Mouse (Mus musculus) effector memory CD4-positive, alpha-beta T cell, adult 5 months (primary cell): Measurements from ENCODE around the gene Pex11b. TPM values are rescaled to one million over a fixed set of nuclear protein-coding genes. Genes with fewer than 3 reads are reported as not detected.

Experiments used
- polyA plus RNA-seq: library from polyadenylated mRNA; unstranded; fragments of 100-300 nt; shearing (Covaris generic); gene quantifications from one replicate; pipeline ENCODE4 v1.2.1, GENCODE M21; 2017

Gene Pex11b
- 26.4 TPM for polyA plus RNA-seq

DNA sequence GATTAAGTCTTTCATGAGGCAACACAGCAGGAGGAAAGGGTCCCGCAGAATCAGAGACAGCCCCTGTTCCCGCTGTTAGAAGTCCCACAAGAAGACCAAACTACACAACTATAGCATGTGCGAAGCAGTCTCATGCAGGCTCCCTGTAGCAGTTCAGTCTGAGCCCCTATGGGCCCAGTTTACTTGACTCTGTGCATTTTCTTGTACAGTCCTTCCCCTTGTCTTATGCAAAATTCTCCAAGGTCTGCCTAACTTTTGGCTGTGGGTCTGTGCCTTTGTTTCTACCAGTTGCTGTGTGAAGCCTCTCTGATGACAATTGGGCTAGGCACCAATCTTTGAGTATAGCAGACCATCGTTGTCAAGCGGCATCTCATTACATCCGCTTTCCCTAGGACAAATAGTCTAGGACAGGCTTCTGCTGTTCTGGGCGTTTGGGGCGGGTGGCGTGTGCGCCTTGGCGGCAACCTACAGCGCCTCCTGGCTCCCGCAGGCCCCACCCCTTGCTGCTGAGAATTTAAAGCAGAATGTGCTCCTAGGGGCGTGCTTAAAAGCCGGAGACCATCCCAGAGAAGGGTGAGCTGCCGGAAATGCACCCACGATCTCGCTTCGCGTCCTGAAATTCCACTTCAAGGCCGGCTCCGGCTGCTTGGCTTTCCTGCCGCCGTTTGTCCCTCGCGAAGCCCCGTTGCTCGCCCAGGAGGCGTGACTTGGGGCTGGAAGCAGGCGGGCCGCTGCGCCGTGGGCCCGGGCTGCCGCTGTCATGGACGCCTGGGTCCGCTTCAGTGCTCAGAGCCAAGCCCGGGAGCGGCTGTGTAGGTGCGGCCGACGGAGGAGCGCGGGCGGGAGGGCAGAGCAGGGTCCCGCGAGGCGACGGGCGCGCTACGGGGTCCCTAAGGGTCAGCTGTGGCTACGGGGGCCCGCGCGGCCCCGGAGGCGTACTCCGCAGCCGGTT, at the start of gene Pex11b, which contains the start of gene Gm42957:
Pex11b (plus strand) TSS at position 449 of the 952 bp plus-strand sequence.
Gm42957 (plus strand) TSS at position 547 of the 952 bp plus-strand sequence.

DNA sequence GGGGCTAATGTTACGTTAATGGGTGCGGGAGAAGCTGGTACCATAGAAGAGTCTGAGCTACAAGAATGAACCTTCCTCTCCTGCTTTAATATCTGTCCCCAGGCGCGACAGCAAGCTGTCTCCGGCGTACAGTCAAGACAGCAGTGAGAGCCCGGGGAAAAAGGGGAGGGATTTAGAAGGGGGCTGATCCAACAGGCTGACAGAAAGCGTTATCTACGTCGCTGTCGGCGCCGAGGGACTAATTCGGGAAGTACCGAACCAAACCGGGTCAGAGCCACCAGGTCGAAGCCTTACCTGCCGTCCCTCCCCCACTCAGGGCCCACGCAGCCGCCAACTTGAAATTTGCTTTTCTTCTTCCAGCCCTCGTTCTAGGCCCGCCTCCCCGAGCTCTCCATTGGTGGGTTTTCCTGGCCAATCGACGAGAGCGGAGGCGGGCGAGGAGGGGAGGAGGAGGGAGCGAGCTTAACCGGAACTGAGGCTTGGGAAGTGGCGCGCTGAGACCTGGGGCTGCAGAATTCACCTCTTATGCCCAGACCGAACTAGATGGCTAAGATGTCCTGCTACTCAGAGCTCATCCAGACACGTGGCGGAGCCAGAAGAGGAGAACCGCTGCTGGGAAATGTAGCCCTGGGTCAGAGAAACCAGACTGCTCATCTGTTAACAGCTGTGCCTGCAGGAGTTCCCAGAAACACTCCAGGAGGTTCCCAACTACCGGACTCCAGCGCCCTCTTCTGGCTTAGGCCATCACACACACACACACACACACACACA, 41.2 kb upstream of the Pex11b start, which contains the start of gene Polr3gl:
Polr3gl (minus strand) TSS at position 392 of the 771 bp plus-strand sequence.

DNA sequence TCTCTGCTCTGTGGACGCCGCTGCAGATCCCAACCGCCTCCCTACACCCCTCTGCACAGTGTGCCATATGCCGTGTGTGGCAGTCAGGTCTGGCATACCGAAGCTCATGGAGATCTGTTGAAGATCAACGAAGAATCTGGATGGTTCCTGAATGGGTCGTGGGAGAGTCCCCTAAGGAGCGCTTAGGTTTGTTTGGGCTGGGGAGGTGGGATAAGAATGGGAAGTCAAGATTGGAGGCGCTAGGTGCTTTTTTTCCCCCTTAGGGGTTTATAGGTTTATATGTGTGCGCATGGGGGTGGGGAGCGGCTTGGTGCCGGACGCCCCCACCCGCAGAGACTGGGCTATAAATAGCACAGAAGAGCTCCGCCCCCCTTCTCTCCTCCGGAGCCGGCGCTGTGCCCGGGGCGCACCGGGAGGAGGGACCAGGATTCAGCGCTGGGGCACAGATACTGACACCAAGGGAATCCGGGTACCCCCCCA, 38.9 kb upstream of the Pex11b start, which contains the start of gene Ankrd34a:
Ankrd34a (plus strand) TSS at position 409 of the 480 bp plus-strand sequence.

DNA sequence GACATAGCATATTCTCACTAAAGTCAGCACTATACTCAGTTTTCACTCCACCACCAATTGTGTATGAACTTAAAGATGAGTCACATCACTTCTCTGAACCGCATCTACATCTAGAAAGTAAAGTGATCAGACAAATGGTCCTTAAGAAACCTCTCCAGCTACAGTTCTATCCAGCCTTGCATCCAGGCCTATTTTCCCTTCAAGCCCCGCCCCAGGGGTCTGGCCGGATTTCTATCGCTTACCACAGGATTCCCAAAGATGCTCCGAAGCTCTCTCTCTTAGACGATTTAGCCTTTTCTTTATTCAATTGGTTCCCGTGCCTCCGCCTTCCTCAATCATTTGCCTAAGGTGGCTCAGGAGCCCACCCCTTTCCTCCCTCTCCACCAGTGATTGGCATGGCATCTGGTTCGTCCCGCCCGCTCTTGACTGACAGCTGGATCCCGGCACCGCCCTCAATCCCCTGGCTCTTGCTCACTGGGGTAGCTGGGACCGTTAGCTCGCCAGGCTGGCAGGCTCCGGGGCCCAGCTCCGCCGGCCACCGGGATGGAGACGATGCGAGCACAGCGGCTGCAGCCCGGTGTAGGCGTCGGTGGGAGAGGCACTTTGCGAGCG, 34.4 kb upstream of the Pex11b start, which contains the start of gene Lix1l:
Lix1l (plus strand) TSS at position 511 of the 612 bp plus-strand sequence.

DNA sequence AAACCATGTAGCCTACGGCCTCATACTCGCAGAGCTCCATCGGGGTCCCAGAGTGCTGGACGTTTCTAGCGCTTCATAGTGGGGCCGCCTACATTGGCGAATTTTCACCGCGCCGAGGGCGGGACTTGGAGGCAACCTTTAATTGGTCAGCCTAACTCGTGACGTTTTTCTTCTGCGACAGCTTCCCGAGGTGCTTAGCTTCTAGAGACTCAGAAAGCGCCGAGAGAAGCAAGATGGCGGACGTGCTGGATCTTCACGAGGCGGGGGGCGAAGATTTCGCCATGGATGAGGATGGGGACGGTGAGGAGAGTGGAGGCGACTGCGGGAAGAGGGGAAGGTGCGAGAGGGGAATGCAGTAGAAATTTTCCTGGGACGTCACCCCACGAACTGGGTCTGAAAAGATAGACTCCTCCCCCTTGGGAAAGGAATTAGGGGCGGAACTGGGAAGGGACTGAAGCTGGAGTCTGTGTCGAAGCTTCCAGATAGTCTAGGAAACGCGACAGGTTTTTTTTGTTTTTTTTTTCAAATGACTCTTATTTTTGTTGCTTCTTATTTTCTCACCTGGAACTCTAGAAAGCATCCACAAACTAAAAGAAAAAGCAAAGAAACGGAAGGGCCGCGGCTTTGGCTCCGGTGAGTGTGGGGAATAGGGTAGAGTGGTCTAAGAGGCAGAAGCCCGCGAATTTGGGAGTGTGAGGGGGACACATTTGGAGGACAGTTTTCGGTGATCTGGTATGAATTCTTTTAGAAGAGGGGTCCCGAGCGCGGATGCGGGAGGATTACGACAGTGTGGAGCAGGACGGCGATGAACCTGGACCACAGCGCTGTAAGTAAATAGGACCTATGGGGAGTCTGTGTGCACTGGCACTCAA, 5.2 kb upstream of the Pex11b start, which contains the start of gene Rbm8a:
Rbm8a (plus strand) TSS at position 205 of the 872 bp plus-strand sequence.

DNA sequence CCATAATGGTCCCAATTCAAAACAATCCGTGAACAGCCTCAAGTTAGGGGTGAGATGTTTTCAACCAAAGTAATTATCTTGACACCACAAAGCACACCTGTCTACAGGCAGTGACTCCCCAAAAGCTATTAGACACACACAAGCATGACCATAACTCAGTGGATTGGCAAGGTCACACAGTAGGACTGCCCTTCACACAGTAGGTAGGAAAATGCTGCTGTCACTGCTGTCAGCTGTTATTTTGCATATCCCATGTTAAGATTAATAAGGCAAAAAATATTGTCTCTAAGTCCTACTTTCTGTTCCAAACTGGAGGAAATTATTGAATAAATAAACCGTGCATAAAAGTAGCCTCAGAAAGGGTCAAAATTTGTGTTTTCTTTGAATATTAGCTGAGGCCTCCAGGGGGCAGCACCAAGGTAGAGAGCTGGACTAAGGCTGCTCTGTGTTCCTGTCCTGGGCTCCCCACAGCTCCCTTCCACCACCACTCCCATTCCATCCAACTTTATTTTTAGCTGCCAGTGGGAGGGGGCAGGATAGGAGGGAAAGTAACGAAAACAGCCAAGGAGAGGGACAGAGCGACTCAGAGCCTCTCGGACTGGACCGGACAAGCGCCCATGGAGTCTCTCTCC, 10.0 kb downstream of the Pex11b start, which contains the start of gene Itga10:
Itga10 (plus strand) TSS at position 567 of the 632 bp plus-strand sequence.

DNA sequence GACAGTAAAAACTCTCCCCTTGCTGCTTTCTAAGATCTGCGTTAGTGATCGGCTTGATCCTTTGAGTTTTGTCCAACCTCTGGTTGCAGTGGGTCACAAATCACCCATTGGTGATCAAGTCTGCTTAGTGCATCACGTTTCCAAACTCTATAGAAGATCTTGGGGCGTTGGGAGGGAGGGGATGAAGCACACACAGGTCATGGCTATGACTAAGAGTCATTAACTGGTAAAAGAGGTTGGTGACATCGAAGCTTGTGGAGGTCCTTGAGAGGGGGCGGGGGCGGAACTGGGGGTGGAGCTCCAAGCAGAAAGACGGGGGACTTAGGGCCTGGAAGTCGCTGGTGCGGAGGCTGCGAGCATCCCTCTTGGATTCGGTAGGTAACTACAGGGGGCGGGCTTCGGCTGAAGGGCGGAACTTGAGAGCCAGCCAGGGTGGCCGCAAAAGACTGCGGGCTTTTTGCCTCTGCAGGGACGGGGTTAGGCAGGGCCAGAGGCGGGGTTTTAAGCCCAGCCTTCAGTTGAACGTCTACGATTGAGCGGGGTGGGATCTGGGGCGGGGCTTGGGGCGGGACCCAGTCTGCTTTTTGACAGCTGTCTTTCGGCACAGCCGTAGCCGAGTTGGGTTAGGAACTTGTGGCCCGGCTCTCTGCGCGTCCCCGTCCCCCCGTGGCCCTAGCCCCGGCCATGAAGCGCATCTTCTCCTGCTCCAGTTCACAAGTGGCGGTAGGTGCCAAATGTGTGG, 34.7 kb downstream of the Pex11b start, which contains the start of gene Ankrd35:
Ankrd35 (plus strand) TSS at position 405 of the 742 bp plus-strand sequence.

Other genes with a start within 250 kb of the Pex11b start
- gene BC107364, start 183.1 kb upstream of the Pex11b start, polyA plus RNA-seq: not detected
- not detected for gene Hfe2, start 110.2 kb upstream of the Pex11b start, polyA plus RNA-seq
- gene Txnip, start 77.4 kb upstream of the Pex11b start, polyA plus RNA-seq: 394 TPM
- gene Gm16253, start 58.4 kb upstream of the Pex11b start, polyA plus RNA-seq: 0.97 TPM
- 17.6 TPM for gene Polr3gl, start 41.2 kb upstream of the Pex11b start, polyA plus RNA-seq
- gene Ankrd34a, start 38.7 kb upstream of the Pex11b start, polyA plus RNA-seq: not detected
- not detected for gene Lix1l, start 34.2 kb upstream of the Pex11b start, polyA plus RNA-seq
- 155 TPM for gene Rbm8a, start 5.4 kb upstream of the Pex11b start, polyA plus RNA-seq
- not detected for gene Gm42957, start 98 bp downstream of the Pex11b start, polyA plus RNA-seq
- 0.21 TPM for gene Itga10, start 10.2 kb downstream of the Pex11b start, polyA plus RNA-seq
- 2.9 TPM for gene Ankrd35, start 34.8 kb downstream of the Pex11b start, polyA plus RNA-seq
- 16.3 TPM for gene Pias3, start 61.0 kb downstream of the Pex11b start, polyA plus RNA-seq
- 0.51 TPM for gene Nudt17, start 73.2 kb downstream of the Pex11b start, polyA plus RNA-seq
- gene Polr3c, start 92.3 kb downstream of the Pex11b start, polyA plus RNA-seq: 53.7 TPM
- gene Rnf115, start 92.3 kb downstream of the Pex11b start, polyA plus RNA-seq: 101 TPM
- not detected for gene Pdzk1, start 193.9 kb downstream of the Pex11b start, polyA plus RNA-seq
- gene Cd160, start 194.0 kb downstream of the Pex11b start, polyA plus RNA-seq: 11.4 TPM